Mouse (Mus musculus) hindlimb bud, embryonic 11.5 days (tissue): ENCODE measurements around the gene Ccn2.

Source experiments
- DNase-seq: peaks from one replicate; pipeline ENCODE4 v3.0.0-alpha.2; 2012; ENCODE audit warnings: low read depth, low spot score; ENCODE audit errors: extremely low spot score

Ccn2 gene

DNA sequence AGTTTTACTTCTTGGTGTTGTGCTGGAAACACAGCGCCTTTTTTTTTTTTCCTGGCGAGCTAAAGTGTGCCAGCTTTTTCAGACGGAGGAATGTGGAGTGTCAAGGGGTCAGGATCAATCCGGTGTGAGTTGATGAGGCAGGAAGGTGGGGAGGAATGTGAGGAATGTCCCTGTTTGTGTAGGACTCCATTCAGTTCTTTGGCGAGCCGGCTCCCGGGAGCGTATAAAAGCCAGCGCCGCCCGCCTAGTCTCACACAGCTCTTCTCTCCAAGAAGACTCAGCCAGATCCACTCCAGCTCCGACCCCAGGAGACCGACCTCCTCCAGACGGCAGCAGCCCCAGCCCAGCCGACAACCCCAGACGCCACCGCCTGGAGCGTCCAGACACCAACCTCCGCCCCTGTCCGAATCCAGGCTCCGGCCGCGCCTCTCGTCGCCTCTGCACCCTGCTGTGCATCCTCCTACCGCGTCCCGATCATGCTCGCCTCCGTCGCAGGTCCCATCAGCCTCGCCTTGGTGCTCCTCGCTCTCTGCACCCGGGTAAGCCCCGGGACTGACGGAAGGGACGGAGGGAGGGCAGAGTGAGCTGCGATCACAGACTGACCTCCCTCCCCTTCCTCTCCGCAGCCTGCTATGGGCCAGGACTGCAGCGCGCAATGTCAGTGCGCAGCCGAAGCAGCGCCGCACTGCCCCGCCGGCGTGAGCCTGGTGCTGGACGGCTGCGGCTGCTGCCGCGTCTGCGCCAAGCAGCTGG lies at the start of gene Ccn2:
Ccn2 (plus strand) TSS at position 193 of the 753 bp plus-strand sequence.
- peak; percentile 70 for DNase-seq

DNA sequence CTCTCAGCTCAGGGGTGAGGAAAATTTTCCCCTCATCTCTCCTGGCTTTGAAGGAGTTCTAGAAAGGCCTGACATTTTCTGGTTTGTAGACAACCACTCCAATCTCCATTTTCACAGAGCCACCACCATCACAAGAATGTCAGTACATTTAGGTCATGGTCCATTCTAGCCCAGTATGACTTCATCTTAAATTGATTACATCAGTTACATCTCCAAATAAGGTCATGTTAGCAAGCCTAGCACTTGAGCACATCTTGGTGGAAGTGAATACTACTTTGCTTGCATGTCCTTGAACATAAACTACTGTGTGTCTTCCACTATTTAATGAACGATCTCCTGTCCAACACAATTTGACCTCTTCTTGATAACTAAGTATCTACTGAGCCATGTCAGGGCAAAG lies 42.4 kb upstream of the Ccn2 start:
- no peak for DNase-seq

DNA sequence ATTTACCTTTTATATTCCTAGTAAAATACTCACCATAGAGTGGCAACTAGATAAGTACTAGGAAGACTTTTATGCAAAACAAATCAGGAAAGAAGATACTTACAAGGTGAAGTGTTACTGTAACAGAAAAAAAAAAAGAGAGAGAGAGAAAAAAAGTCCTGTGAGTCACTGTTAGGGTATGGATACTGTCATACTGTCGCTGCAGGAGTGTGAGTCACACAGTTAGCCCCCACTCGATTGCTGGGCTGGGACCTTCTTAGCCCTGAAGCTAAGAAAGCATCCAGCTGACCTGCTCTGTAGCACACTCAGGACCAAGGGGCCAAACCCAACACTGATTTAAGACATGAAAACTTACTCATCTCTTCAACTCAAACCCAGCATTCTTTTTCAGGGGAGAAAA lies 41.2 kb upstream of the Ccn2 start:
- no peak for DNase-seq

DNA sequence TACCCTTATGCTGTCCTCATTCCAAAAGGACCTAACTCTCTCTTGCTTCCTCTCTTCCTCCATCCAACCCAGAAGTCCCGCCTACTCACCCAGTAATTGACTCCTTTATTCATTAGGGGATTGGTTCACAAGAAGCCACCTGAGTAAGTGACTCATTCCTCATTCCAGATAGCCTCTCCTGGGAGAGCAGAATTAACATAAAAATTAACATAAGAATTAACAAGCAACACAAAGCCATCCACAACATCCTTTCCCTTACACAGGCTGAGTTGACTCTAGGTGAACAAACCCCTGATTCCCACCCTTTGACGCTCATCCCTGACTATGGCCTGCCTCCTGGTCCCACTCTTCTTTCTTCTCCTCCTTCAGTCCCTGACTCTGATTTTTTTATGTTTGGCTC lies 36.9 kb upstream of the Ccn2 start:
- no peak for DNase-seq

DNA sequence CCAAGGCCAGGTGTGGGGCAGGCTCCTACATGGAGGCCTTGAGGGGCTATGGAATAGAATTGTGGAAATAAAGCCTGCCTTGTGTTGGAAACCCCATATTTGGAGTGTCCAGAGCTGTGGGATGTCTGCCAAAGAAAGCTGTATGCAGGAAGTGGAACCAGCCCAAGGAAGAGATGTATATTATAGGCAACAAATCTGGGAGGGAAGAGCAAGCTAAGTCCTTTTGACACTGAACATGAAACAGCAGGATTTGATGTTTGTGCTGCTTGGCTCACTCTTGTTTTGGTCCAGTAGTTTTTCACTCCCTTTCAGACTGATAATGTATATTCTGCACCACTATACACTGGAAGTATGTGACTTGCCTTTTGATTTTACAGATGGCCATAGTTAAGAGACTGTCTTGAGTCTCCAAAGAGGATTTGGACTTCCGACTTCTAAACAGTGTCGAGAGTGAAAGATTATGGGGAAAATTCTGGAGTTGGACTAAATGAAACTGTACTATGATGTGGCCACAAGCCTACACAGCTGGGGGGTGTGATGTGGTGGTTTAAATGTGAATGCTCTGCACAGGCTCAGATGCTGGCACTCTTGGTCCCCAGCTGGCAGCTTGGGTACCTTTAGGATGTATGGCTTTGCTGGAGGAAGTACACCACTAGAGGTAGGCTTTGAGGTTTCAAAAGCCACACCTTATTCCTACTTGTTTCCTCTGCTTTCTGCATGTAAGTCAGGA lies 25.4 kb upstream of the Ccn2 start:
- DNase-seq: no peak

DNA sequence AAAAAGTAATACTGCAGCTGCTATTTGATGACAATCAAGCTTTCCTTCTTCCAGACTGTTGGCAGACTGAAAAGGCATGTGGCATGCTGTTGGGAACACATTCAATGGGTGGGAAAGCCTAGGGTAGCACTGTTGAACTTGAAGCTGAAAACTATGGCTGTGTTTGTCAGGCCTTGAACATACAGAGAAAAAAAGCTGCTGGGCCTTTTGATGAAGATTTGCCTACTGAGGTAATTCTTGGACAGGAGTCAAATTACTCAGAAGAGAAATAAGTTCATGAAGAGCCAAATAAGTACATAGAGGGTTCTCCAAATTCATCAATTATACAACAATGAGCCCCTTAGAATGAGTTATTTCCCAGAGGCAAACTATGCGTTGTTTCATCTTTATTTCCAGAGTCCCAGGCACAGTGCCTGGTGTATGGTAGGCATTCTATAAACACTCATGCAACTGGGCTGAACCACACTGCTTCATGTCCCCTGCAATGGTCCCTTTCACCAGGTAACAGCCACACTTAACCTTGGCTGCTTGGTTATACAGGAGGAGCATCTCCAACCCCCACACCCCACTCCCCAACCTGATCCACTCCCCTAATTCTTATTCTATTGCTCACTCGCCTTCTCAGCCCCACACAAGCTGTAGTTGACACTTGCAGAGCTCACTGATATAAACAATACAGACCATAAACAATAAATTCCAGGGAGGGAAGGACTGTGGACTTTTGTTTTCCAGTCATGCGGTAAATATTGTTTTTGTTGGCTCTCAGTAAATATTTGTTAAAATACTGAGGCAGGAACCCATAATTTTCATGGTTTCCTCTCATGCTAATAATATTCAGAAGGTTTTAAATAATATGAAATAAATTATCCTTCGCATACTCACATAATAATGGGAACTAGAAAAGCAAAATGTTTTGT lies 22.9 kb upstream of the Ccn2 start:
- DNase-seq: no peak

DNA sequence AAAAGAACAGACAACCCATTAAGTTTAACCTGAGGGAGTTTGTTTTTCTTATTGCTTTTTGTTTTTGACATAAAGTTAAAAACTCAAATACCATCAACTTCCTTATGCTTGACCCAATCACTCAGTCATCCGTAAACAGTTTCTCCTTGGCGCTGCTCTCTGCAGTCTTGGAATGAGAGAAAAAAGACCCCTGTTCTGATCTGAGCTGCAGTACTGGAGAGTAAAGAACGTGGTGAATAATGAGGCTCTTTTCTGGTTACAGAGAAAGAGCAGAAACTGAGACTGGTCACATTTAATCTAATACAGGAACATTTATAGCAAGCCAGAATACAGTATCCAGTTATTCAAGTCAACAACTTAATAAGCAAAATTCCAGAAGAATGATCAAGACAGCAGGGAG lies 21.8 kb upstream of the Ccn2 start:
- DNase-seq: no peak

DNA sequence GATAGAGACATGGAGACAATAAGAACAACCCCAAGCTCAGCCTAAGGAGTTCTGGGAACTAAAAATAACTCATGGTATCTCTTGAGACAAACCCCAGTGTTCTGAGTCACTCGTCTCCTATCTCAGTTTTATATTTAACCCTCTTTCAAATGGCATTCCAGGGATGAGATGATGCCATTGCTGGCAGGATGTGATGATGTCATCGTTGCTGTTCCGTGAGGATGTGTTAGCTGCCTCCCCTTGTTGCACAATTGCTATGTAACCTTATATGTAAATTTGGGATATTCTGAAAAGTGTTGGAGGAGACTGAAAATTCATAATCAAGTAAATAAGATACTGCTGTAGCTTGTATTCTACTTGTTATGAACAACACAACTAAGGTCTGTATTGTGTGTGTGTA lies 14.2 kb upstream of the Ccn2 start:
- no peak for DNase-seq

DNA sequence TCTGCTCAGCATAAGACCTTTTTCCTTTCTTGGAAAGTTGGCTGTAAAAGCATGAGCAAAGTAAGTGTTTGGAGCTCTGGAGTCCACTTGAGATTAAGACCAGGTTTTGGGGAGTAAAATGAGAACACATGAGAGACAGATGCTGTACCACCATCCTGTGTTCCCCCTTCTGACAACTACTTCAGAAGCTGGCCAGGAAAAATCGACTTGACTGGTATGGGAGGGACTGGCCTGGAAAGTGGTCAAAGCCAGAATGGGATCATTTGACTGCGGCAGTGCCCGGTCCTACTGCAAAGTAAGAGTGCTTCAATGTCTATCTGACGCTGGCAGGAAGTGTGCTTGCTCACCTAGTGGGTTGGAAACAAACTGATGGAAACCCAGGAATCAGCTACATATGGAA lies 6.4 kb upstream of the Ccn2 start:
- DNase-seq: no peak

DNA sequence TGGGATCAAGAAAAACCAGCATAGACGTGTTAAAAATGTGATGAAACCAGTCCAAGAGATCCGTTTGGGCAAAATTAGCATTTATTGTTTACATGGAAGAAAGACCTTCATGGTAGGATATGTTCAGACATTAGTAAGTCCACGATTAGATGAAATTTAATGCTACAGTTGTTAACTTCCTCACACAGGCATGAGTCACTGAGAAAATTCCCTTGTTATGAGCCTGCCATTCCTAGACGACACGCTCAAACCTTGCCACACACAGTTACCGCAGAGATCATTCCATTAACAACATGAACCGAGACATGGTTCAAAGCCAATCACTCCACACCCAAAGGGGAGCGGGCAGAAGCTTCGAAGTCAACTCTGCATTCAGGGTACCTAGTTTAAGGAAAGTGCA lies 6.0 kb upstream of the Ccn2 start:
- no peak for DNase-seq

DNA sequence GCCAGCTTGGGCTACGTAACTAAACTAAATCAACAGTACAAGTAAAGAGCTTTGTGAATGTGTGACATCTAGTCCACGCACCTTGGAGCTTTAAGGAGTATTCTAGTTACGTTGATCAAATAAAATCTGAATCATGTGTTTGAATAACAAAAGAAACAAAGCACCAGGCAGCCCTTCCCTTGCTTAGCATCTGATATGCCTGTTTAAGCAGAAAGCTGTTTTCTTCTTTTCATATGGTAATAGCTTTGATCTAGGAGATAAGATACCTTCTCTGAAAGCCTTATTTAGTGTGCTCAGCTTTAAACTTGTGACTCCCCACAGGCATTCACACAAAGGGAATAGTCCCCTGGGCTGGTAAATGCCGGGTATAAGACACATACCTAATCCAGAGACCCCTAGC lies 4.7 kb upstream of the Ccn2 start:
- DNase-seq: no peak

DNA sequence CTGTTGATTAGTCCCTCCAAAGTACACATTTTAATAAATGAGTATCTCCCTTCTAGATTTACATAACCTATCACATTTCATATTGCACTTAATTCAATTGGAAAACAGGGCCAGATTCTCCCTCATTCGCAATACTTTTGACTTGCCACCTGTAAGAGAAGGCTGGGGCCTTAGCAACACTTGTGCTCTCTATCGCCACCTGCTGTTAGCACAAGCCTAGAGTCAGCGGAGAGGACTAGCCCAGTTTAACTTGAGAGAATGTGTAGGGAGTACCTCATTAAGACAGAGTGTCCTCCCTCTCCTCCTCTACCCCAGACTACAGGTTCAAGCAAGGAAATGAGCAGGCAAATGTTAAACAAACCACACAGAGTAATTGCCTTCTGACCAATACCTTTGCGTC lies 4.1 kb upstream of the Ccn2 start:
- peak; percentile 83 for DNase-seq

DNA sequence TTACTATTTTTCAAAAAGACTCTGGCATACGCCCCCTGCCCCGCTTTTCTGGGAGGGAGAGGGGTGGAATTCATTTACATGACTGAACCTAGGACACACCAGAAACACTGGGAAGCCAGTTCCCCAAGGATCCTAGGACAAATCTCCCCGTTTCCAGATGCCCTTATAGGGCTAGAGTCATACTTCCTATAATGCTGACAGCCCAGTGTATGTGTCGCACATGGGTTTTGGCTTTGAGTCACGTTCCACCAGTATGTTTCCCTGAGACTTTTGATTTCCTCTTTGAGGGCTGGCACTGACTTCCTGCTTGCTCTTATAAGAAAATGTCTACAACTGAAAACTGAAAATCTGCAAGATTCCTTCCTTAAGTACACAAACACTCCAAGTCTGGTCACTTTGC lies 3.5 kb upstream of the Ccn2 start:
- DNase-seq: no peak

DNA sequence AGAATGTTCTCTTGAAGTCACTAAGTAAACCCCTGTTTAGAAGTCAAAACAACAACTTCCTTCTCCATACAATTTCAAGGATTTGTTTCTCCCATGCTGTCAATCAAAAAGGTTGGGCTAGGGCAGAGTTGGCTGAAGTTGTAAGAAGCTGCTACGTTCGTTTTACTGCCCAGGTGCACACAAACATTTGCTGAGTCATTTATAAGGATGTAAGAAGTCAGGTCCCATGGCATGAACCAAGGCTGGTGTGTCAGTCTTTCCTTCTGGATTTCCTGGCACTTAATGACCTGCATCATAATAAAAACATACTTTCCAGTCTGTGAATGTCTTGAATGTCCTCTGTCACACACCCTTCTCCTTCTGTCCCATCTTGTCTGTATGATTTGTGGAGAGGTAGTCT lies 2.9 kb upstream of the Ccn2 start:
- no peak for DNase-seq

DNA sequence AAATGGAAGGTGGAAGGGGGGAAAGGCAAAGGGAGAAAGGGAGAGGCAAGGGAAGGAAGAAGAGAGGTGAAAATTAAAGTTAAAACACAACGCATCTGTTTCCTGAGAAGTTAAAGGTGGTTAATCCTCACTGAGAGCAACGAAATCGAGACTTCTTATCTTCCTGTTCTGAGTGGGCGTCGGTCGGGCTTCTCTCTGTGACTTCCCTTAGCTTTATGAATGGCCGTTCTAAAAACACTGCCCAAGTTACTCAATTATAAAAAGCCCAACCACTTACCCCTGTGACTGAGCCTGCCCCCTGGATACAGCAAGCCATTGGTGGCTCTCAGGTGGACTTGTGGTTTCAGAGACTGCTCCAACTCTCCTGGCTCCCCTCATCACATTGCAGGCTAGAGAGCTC lies 2.3 kb upstream of the Ccn2 start:
- no peak for DNase-seq

DNA sequence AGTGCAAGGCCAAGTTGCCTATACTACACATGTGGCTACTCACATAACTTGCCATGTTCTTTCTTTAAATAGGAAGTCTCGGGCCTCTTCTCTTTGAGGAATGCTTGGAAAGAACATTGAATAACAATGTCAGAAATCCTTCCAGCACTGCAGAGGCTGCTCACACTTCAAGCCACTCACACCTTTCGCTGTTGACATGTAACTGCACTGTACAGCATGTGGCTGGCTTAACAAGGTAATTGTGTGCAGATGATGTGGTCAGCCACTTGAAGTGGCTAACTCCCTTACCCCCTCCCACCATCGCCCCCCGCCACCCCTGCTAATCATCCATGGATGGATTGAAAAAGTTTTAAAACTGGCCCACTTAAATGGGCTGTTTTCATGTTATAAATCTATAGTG lies 1.7 kb upstream of the Ccn2 start:
- DNase-seq: no peak

DNA sequence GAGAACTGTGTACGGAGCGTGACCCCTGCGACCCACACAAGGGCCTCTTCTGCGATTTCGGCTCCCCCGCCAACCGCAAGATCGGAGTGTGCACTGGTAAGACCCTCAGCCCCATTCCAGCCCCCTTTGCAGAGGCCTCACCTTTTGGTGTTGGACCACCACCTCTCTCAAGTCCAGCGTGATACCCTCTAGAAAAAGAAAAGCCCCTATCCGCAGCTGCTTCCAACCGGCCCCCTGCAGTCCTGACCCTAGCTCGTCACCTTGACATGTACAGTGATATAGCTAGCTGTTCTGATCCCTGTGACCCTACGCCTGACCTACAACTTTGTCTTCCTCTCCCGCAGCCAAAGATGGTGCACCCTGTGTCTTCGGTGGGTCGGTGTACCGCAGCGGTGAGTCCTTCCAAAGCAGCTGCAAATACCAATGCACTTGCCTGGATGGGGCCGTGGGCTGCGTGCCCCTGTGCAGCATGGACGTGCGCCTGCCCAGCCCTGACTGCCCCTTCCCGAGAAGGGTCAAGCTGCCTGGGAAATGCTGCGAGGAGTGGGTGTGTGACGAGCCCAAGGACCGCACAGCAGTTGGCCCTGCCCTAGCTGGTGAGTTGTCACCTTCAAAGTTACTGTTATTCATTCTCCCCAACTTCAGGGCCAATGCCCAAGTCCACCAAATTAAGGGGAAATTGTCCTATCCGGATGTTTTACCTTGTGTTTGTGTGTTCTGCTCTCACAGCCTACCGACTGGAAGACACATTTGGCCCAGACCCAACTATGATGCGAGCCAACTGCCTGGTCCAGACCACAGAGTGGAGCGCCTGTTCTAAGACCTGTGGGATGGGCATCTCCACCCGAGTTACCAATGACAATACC lies 994 bp downstream of the Ccn2 start:
- DNase-seq: no peak

DNA sequence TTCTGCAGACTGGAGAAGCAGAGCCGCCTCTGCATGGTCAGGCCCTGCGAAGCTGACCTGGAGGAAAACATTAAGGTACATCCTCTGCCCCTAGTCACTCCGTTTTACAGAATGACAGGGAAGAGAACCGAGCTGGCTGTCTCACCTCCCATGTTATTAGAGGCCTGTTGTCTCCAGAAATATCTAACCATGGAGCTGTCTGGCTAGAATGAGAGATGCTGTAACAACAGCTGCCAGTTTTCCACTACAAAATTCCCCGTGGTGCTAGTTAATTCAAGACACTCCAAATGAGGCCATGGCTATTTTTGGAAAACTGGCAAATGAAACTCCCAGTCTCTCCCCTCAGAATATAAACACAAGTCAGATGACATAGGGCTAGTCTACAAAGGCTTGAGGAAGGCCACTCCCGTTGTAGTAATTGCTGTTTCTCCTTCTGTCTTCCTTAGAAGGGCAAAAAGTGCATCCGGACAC lies 1.7 kb downstream of the Ccn2 start:
- DNase-seq: no peak

DNA sequence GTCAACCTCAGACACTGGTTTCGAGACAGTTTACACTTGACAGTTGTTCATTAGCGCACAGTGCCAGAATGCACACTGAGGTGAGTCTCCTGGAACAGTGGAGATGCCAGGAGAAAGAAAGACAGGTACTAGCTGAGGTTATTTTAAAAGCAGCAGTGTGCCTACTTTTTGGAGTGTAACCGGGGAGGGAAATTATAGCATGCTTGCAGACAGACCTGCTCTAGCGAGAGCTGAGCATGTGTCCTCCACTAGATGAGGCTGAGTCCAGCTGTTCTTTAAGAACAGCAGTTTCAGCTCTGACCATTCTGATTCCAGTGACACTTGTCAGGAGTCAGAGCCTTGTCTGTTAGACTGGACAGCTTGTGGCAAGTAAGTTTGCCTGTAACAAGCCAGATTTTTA lies 2.5 kb downstream of the Ccn2 start:
- no peak for DNase-seq

DNA sequence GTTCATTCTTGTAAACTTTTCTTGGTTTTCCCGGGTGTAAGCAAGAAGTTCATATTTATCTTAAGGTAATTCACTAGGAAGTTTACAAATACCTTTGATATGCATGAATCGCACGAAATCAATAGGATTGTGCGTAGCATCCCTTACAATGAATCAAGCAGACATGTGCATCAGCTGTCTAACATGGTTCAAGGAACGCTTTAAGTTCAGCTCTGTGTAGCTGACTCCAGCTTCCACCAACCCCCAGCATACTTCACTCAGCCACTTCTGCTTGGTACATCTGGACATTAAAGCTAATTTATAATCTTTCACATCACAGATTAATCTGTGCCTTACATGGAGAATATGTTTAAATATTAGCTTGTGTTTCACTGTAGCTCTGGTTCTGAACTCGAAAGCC lies 3.5 kb downstream of the Ccn2 start:
- DNase-seq: no peak

DNA sequence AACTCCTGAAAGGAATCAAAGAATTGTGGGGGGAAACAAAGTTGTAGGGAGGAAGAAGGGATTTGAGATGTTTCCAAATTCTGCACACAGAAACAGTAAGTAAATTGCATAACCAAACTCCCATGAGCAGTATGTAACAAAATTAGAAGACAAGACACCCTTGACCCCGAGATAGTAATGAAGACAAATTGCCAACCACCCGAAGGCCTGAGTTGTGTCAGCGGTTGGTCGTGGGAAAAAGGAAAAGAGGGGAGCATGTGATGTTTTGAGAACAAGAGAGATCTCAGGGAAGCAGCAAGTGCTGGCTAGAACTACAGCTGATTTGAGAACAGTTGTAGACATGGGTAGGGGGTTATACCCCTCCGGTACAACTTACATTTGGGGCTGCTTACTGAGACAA lies 4.6 kb downstream of the Ccn2 start:
- no peak for DNase-seq
